Mouse (Mus musculus) stomach, postnatal 0 days (tissue): Measurements from ENCODE around the gene Ctnnd2.

ENCODE experiments used
- CTCF ChIP-seq: IDR thresholded peaks from 2 replicates; pipeline ENCODE4 v1.5.1; 2016; ENCODE audit warnings: antibody characterized with exemption, low read depth, mild to moderate bottlenecking, moderate library complexity
- EP300 ChIP-seq: optimal IDR thresholded peaks from 2 replicates; pipeline ENCODE3; 2016; ENCODE audit warnings: antibody characterized with exemption

GRCm38 (mm10) chr15:30964046-30964445, 791.7 kb downstream of the Ctnnd2 start:
- TF ChIP-seq CTCF (no peak), EP300 (no peak)
